Mouse (Mus musculus): ENCODE measurements around the gene Tcirg1. TPM values are rescaled to one million over a fixed set of nuclear protein-coding genes. Genes with fewer than 3 reads are reported as not detected.

Gene Tcirg1
- polyA plus RNA-seq, 1 experiment from 2014 or later, result 12.6 TPM

- peak; percentile 66 for ATAC-seq
- WGBS, result 54% methylated on average over 12 of the region's 12 CpGs
Measured at GRCm38 (mm10) chr19:3929211-3929941, 22.4 kb upstream of the Tcirg1 start, which contains the start of gene Aldh3b1. TSS of gene Aldh3b1 (minus strand) at chr19:3929808.

DNA sequence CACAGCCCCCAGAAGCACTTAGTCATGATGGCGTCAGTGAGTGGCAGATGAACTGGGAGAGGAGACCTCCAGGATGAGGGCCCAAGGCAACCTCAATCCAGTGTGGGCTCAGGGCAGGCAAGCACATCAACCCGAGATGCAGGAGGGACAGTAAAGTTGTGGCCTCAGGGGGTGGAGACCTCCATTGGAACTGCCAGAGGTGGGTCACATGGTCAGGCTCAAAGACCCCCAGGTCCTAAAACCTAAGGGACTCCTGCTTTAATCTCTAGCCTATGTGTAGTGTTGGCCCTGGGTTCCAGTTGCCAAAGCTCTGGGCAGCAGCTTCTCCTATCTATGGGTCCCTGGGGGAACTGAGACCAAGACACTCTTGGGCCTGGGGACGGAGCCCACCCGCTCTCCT lies 21.8 kb upstream of the Tcirg1 start:
- no peak overlapping the region for H3K9ac ChIP-seq (ENCODE audit: low read depth, low read length)
- H3K4me1 ChIP-seq (ENCODE audit: control insufficient read depth, insufficient read depth, low read length), result peaks cover 2% of the 10 kb centered on the region; the same call in 1 of the 2 replicates
- H3K27me3 ChIP-seq (ENCODE audit: control insufficient read depth, insufficient read depth, low read depth, low read length), result no peaks in the 10 kb centered on the region
- H3K27ac ChIP-seq (ENCODE audit: low read length), result no peak overlapping the region
- no peak overlapping the region for H3K4me2 ChIP-seq (ENCODE audit: low read length)
- 79% methylated on average over 4 of the region's 4 CpGs for WGBS
- no peaks in the 10 kb centered on the region for H3K9me3 ChIP-seq (replicated peaks; ENCODE audit: control insufficient read depth, low read length, poor library complexity, severe bottlenecking)
- H3K36me3 ChIP-seq (ENCODE audit: control insufficient read depth, insufficient read depth, low read length), result no peaks in the 10 kb centered on the region
- ATAC-seq, result no peak
- H3K4me3 ChIP-seq (ENCODE audit: low read depth, low read length), result no peak overlapping the region

More at GRCm38 (mm10) chr19:3929211-3929941, 22.4 kb upstream of the Tcirg1 start, which contains the start of gene Aldh3b1:
- Histone ChIP-seq H3K4me3 (ENCODE audit: low read depth, low read length) (no peak within 1 kb of the TSS), H3K36me3 (ENCODE audit: control insufficient read depth, insufficient read depth, low read length) (no peaks in the 10 kb centered on the region), H3K4me2 (ENCODE audit: low read length) (no peak within 1 kb of the TSS), H3K4me1 (ENCODE audit: control insufficient read depth, insufficient read depth, low read length) (peaks cover 2% of the 10 kb centered on the region; the same call in 1 of the 2 replicates), H3K9me3 (replicated peaks; ENCODE audit: control insufficient read depth, low read length, poor library complexity, severe bottlenecking) (no peaks in the 10 kb centered on the region), H3K27me3 (ENCODE audit: control insufficient read depth, insufficient read depth, low read depth, low read length) (no peaks in the 10 kb centered on the region), H3K27ac (ENCODE audit: low read length) (peak within 1 kb of the TSS; percentile 55), H3K9ac (ENCODE audit: low read depth, low read length) (no peak within 1 kb of the TSS)

DNA sequence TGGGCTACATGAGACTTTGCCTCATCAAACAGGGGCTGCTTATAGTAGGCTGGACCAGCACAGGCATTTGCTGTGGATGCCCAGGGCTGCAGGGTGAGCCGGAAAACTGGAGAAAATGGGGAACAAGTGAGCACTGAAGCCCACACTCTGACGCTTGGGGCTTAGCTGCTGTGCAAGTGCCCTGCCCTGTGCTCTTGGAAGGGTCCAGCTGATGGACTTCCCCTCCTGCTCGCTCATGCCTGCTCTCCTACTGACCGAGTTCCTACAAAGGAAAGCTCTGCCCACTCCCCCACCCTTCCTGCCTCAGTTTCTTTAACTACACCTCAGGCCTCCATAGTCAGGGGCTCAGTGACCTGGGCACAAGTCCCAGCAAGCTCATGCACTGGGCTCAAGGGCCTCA lies 21.1 kb upstream of the Tcirg1 start:
- no peak overlapping the region for H3K27ac ChIP-seq (ENCODE audit: low read length)
- ATAC-seq, result no peak
- no peaks in the 10 kb centered on the region for H3K36me3 ChIP-seq (ENCODE audit: control insufficient read depth, insufficient read depth, low read length)
- WGBS, result 86% methylated on average over 4 of the region's 4 CpGs
- H3K27me3 ChIP-seq (ENCODE audit: control insufficient read depth, insufficient read depth, low read depth, low read length), result no peaks in the 10 kb centered on the region
- H3K9ac ChIP-seq (ENCODE audit: low read depth, low read length), result no peak overlapping the region
- peaks cover 2% of the 10 kb centered on the region; the same call in 1 of the 2 replicates for H3K4me1 ChIP-seq (ENCODE audit: control insufficient read depth, insufficient read depth, low read length)
- H3K9me3 ChIP-seq (replicated peaks; ENCODE audit: control insufficient read depth, low read length, poor library complexity, severe bottlenecking), result no peaks in the 10 kb centered on the region
- H3K4me3 ChIP-seq (ENCODE audit: low read depth, low read length), result no peak overlapping the region
- no peak overlapping the region for H3K4me2 ChIP-seq (ENCODE audit: low read length)

DNA sequence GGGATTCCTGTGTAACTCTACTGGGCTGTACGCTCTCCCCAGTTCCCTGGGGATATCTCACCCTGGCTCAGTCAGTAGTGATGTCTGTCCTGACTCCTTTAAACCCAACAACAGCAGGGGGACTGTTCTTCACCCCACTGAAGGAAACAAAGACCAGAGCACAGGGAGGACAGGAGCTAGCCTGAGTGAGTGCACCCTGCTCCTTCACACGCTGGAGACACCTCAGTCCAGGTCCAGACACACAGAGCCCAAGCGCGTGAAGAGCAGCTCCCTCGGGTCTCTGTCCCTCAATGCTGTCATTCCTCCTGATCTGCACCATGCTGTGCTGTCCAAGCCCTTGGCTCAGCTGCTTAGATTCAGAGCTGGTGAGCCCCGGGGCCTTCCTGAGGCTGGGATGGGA lies 19.8 kb upstream of the Tcirg1 start:
- Histone ChIP-seq H3K27me3 (ENCODE audit: control insufficient read depth, insufficient read depth, low read depth, low read length) (no peaks in the 10 kb centered on the region), H3K36me3 (ENCODE audit: control insufficient read depth, insufficient read depth, low read length) (no peaks in the 10 kb centered on the region), H3K27ac (ENCODE audit: low read length) (no peak overlapping the region), H3K9ac (ENCODE audit: low read depth, low read length) (no peak overlapping the region), H3K4me1 (ENCODE audit: control insufficient read depth, insufficient read depth, low read length) (peaks cover 2% of the 10 kb centered on the region; the same call in 1 of the 2 replicates), H3K9me3 (replicated peaks; ENCODE audit: control insufficient read depth, low read length, poor library complexity, severe bottlenecking) (no peaks in the 10 kb centered on the region), H3K4me2 (ENCODE audit: low read length) (no peak overlapping the region), H3K4me3 (ENCODE audit: low read depth, low read length) (no peak overlapping the region)
- ATAC-seq, result no peak
- WGBS, result 58% methylated on average over 6 of the region's 6 CpGs

- no peak for ATAC-seq
- Histone ChIP-seq H3K4me3 (ENCODE audit: low read depth, low read length) (no peak overlapping the region), H3K9me3 (replicated peaks; ENCODE audit: control insufficient read depth, low read length, poor library complexity, severe bottlenecking) (no peaks in the 10 kb centered on the region), H3K27ac (ENCODE audit: low read length) (no peak overlapping the region), H3K36me3 (ENCODE audit: control insufficient read depth, insufficient read depth, low read length) (no peaks in the 10 kb centered on the region), H3K9ac (ENCODE audit: low read depth, low read length) (no peak overlapping the region), H3K4me2 (ENCODE audit: low read length) (no peak overlapping the region), H3K4me1 (ENCODE audit: control insufficient read depth, insufficient read depth, low read length) (peaks cover 2% of the 10 kb centered on the region; the same call in 1 of the 2 replicates), H3K27me3 (ENCODE audit: control insufficient read depth, insufficient read depth, low read depth, low read length) (no peaks in the 10 kb centered on the region)
- 64% methylated on average over 3 of the region's 3 CpGs for WGBS
Measured at GRCm38 (mm10) chr19:3926279-3926678, 19.3 kb upstream of the Tcirg1 start.

- no peak overlapping the region for H3K4me3 ChIP-seq (ENCODE audit: low read depth, low read length)
- H3K36me3 ChIP-seq (ENCODE audit: control insufficient read depth, insufficient read depth, low read length), result no peaks in the 10 kb centered on the region
- ATAC-seq, result no peak
- no peak overlapping the region for H3K4me2 ChIP-seq (ENCODE audit: low read length)
- no peak overlapping the region for H3K27ac ChIP-seq (ENCODE audit: low read length)
- H3K4me1 ChIP-seq (ENCODE audit: control insufficient read depth, insufficient read depth, low read length), result peaks cover 2% of the 10 kb centered on the region; the same call in 1 of the 2 replicates
- no peak overlapping the region for H3K9ac ChIP-seq (ENCODE audit: low read depth, low read length)
- no peaks in the 10 kb centered on the region for H3K27me3 ChIP-seq (ENCODE audit: control insufficient read depth, insufficient read depth, low read depth, low read length)
- 81% methylated on average over 6 of the region's 6 CpGs for WGBS
- H3K9me3 ChIP-seq (replicated peaks; ENCODE audit: control insufficient read depth, low read length, poor library complexity, severe bottlenecking), result no peaks in the 10 kb centered on the region
Measured at GRCm38 (mm10) chr19:3925859-3926258, 18.9 kb upstream of the Tcirg1 start.

DNA sequence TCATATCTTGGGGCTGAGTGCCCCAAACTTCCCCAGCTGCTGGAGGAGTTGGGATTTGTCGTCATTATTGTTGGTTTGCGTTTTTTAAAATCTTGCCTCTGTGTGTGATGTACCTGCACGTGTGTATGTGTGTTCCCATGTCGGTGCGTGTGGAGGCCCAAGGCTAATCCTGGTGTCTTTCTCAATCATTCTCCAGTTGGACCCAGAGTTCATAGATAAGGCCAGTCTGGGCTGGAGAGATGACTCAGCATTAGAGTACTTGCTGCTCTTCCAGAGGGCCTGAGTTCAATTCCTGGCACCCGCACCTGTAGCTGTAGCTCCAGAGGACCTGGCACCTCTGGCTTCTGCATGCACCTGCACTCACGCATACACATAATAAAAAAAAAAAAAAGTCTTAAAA lies 17.9 kb upstream of the Tcirg1 start:
- WGBS, result 94% methylated on average over 7 of the region's 7 CpGs
- H3K36me3 ChIP-seq (ENCODE audit: control insufficient read depth, insufficient read depth, low read length), result no peaks in the 10 kb centered on the region
- H3K27me3 ChIP-seq (ENCODE audit: control insufficient read depth, insufficient read depth, low read depth, low read length), result no peaks in the 10 kb centered on the region
- H3K4me1 ChIP-seq (ENCODE audit: control insufficient read depth, insufficient read depth, low read length), result peaks cover 2% of the 10 kb centered on the region; the same call in 1 of the 2 replicates
- no peak for ATAC-seq
- no peak overlapping the region for H3K4me2 ChIP-seq (ENCODE audit: low read length)
- H3K27ac ChIP-seq (ENCODE audit: low read length), result no peak overlapping the region
- no peak overlapping the region for H3K4me3 ChIP-seq (ENCODE audit: low read depth, low read length)
- no peak overlapping the region for H3K9ac ChIP-seq (ENCODE audit: low read depth, low read length)
- H3K9me3 ChIP-seq (replicated peaks; ENCODE audit: control insufficient read depth, low read length, poor library complexity, severe bottlenecking), result no peaks in the 10 kb centered on the region

DNA sequence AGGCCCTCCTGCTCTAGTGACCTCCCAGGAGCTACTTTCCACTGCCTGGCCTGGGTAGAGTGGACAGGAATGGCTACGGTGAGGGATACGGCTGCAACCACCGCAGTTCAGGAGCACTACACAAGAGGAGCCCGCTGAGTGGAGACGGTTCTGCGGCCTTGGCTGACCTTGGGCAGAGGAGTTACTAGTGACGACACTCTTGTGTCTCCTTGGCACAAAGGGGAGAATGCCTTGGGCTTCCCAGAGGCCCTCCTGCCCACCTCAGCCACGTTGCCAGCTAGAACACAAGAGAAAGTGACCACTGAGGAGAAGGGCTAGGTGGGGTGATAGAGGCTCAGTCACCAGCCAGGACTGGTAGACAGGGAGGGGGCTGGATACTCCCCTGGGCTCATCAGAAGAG lies 17.3 kb upstream of the Tcirg1 start:
- Histone ChIP-seq H3K4me1 (ENCODE audit: control insufficient read depth, insufficient read depth, low read length) (peaks cover under 1% of the 10 kb centered on the region; the same call in 1 of the 2 replicates), H3K36me3 (ENCODE audit: control insufficient read depth, insufficient read depth, low read length) (no peaks in the 10 kb centered on the region), H3K27ac (ENCODE audit: low read length) (no peak overlapping the region), H3K9ac (ENCODE audit: low read depth, low read length) (no peak overlapping the region), H3K27me3 (ENCODE audit: control insufficient read depth, insufficient read depth, low read depth, low read length) (no peaks in the 10 kb centered on the region), H3K4me3 (ENCODE audit: low read depth, low read length) (no peak overlapping the region), H3K4me2 (ENCODE audit: low read length) (no peak overlapping the region), H3K9me3 (replicated peaks; ENCODE audit: control insufficient read depth, low read length, poor library complexity, severe bottlenecking) (no peaks in the 10 kb centered on the region)
- 74% methylated on average over 8 of the region's 8 CpGs for WGBS
- no peak for ATAC-seq

GRCm38 (mm10) chr19:3923586-3923985 lies 16.7 kb upstream of the Tcirg1 start:
- Histone ChIP-seq H3K4me1 (ENCODE audit: control insufficient read depth, insufficient read depth, low read length) (no peaks in the 10 kb centered on the region), H3K27ac (ENCODE audit: low read length) (no peak overlapping the region), H3K36me3 (ENCODE audit: control insufficient read depth, insufficient read depth, low read length) (no peaks in the 10 kb centered on the region), H3K4me2 (ENCODE audit: low read length) (no peak overlapping the region), H3K27me3 (ENCODE audit: control insufficient read depth, insufficient read depth, low read depth, low read length) (no peaks in the 10 kb centered on the region), H3K9ac (ENCODE audit: low read depth, low read length) (no peak overlapping the region), H3K4me3 (ENCODE audit: low read depth, low read length) (no peak overlapping the region), H3K9me3 (replicated peaks; ENCODE audit: control insufficient read depth, low read length, poor library complexity, severe bottlenecking) (no peaks in the 10 kb centered on the region)
- WGBS, result 55% methylated on average over 13 of the region's 13 CpGs
- no peak for ATAC-seq

Measured in midbrain, embryonic 16.5 days (tissue).